In genomic region chr10:79116125-79116849, GRCm38 (mm10) we compare ENCODE assay signal across 9 mouse cellular contexts. TPM values are rescaled to one million over a fixed set of nuclear protein-coding genes. Genes with fewer than 3 reads are reported as not detected.
DNase-seq lines count a peak whose midpoint lies in the region; ATAC-seq and TF ChIP-seq lines count a peak whose summit lies in the region.
"Had no signal": no experiment of that assay in that cellular context is flagged by ENCODE, and none has a peak within 500 bp of the region (broad histone marks: within the 10 kb centered on the region; RNA-seq: fewer than 3 reads in every experiment).

No protein-coding gene starts in this region.

- peak; percentile 84 for ATAC-seq in Patski
- ATAC-seq in common myeloid progenitor, adult 5-6 weeks (replicated peaks; ENCODE audit: low read depth, poor library complexity, severe bottlenecking), result peak; percentile 83
- ATAC-seq in limb, embryonic 13.5 days (ENCODE audit: low FRiP score, low read depth), result peak; percentile 72
- 0 out of 2 replicates have a peak, but pooled peaks have one; percentile 27 for ATAC-seq in monocyte, adult 5-6 weeks (replicated peaks; ENCODE audit: insufficient number of reproducible peaks, low FRiP score, low TSS enrichment, poor library complexity, severe bottlenecking)

- no peaks in the 10 kb centered on the region for H3K79me2 ChIP-seq in heart, adult 2 months (replicated peaks; ENCODE audit: control insufficient read depth, insufficient read depth, low read length)

- no peaks in the 10 kb centered on the region for H3K36me3 ChIP-seq in heart, adult 2 months (ENCODE audit: control insufficient read depth, insufficient read depth, low read length)
- H3K36me3 ChIP-seq in limb, embryonic 13.5 days, result no peaks in the 10 kb centered on the region
- H3K36me3 ChIP-seq: embryonic facial prominence, embryonic 15.5 days had no signal

- H3K27me3 ChIP-seq in Patski, result no peaks in the 10 kb centered on the region
- no peaks in the 10 kb centered on the region for H3K27me3 ChIP-seq in heart, adult 2 months (ENCODE audit: control insufficient read depth, insufficient read depth, low read length)
- H3K27me3 ChIP-seq in limb, embryonic 13.5 days, result no peaks in the 10 kb centered on the region
- H3K27me3 ChIP-seq: embryonic facial prominence, embryonic 15.5 days had no signal

- H3K9me3 ChIP-seq in limb, embryonic 13.5 days, result no peaks in the 10 kb centered on the region
- H3K9me3 ChIP-seq: embryonic facial prominence, embryonic 15.5 days had no signal

- CTCF ChIA-PET in Patski (lab: Charles Lee), result interaction anchor here (0.7 to 8.0 kb wide), 17 partner anchors 9 to 487 kb away, joined by 3 to 56 read pairs (median 3); partner anchors contain the start of gene 2610008E11Rik

- H3K9ac ChIP-seq in heart, adult 2 months (ENCODE audit: low read depth, low read length), result no peak overlapping the region
- H3K9ac ChIP-seq in limb, embryonic 13.5 days, result no peak overlapping the region
- H3K9ac ChIP-seq: embryonic facial prominence, embryonic 15.5 days had no signal

- DNase-seq in 3T3-L1 (ENCODE audit: low read depth, low spot score) (peak; percentile 88), Patski (ENCODE audit: low read depth, low spot score) (no peak)
- peak in 1 of 2 experiments; percentile 15 for DNase-seq in heart, adult 2 months
- DNase-seq in kidney, adult 18-20 months, result peak; percentile 28
- peak; percentile 21 for DNase-seq in thymus, postnatal 25 days

- in situ Hi-C loops in Patski (cut with MboI; ENCODE audit: low pct_unique_long_range_greater_than_20kb), result loop anchor here (5.0 to 25.0 kb wide), 3 partner anchors 359 to 579 kb away; no protein-coding TSS in a partner anchor

- peak; percentile 68 for TF ChIP-seq CTCF in Patski (IDR thresholded peaks at IDR 0.05)
- peak; percentile 81 for TF ChIP-seq CTCF in heart, adult 2 months (IDR thresholded peaks at IDR 0.05)

- no peak overlapping the region for H3K27ac ChIP-seq in heart, adult 2 months
- H3K27ac ChIP-seq in limb, embryonic 13.5 days, result peak overlapping the region; percentile 34; the same call in 1 of the 2 replicates
- H3K27ac ChIP-seq: embryonic facial prominence, embryonic 15.5 days had no signal

- no peaks in the 10 kb centered on the region; the same call in 1 of the 2 replicates for H3K4me1 ChIP-seq in heart, adult 2 months (ENCODE audit: control insufficient read depth, insufficient read depth, low read length)
- peaks cover 4% of the 10 kb centered on the region for H3K4me1 ChIP-seq in limb, embryonic 13.5 days

- TF ChIP-seq EP300 in heart, adult 2 months (IDR thresholded peaks at IDR 0.05; ENCODE audit: insufficient read depth, low read depth, low read length), result no peak

- intact Hi-C loops in heart, adult 2 months (cut with DNase I), result loop anchor here (1.0 kb wide), 1 partner anchor 360 kb away; no protein-coding TSS in a partner anchor

- H3K4me3 ChIP-seq in heart, adult 2 months, result no peak overlapping the region
- no peak overlapping the region for H3K4me3 ChIP-seq in limb, embryonic 13.5 days
- H3K4me3 ChIP-seq: embryonic facial prominence, embryonic 15.5 days had no signal

- WGBS in heart, adult 2 months, result 19% methylated on average over 4 of the region's 4 CpGs
- 32% methylated on average over 4 of the region's 4 CpGs for WGBS in limb, embryonic 13.5 days

- TF ChIP-seq POLR2A in heart, adult 2 months (IDR thresholded peaks at IDR 0.05; ENCODE audit: insufficient read depth, low read depth, low read length), result no peak

- POLR2A ChIA-PET in Patski (lab: Charles Lee), result interaction anchor here (1.2 kb wide), 1 partner anchor 20 kb away, joined by 3 read pairs; no protein-coding TSS in a partner anchor

- no peak overlapping the region for H3K4me2 ChIP-seq in limb, embryonic 13.5 days (replicated peaks)
- H3K4me2 ChIP-seq: embryonic facial prominence, embryonic 15.5 days had no signal

RNA-seq across cellular contexts. Expression of gene 2610008E11Rik, which starts 18.9 kb away (rescaled TPM):
- polyA plus RNA-seq in Patski (2021), result 13.4 TPM
- total RNA-seq in common myeloid progenitor, adult 5-6 weeks (2017), result 22.5 and 23.9 TPM in 2 replicates
- total RNA-seq in heart, adult 2 months (2021), result 10 to 100 TPM; 10.2 to 12.6 TPM
- polyA plus RNA-seq in heart, adult 2 months (2012; rRNA removed), result 2.5 and 4.8 TPM in 2 replicates
- 45.0 and 45.9 TPM in 2 replicates for polyA plus RNA-seq in limb, embryonic 13.5 days (2015; fragmentation: Nextera tagmentation; extraction: Ambion mirVana)
- total RNA-seq in monocyte, adult 5-6 weeks (2017), result 11.4 to 26.3 TPM (median 16.1 TPM) in 3 replicates

RNA-seq across cellular contexts. Expression of gene Vmn2r80, which starts 32.3 kb away (rescaled TPM):
- not detected for polyA plus RNA-seq in Patski (2021)
- not detected in 2 replicates for total RNA-seq in common myeloid progenitor, adult 5-6 weeks (2017)
- total RNA-seq in heart, adult 2 months (2021), result not detected
- not detected in 2 replicates for polyA plus RNA-seq in heart, adult 2 months (2012; rRNA removed)
- polyA plus RNA-seq in limb, embryonic 13.5 days (2015; fragmentation: Nextera tagmentation; extraction: Ambion mirVana), result not detected in 2 replicates
- not detected in 3 replicates for total RNA-seq in monocyte, adult 5-6 weeks (2017)
- polyA plus RNA-seq: embryonic facial prominence, embryonic 15.5 days had no signal

Comparison
In these comparisons a context has a peak if more than half of its experiments do, and no peak if none do; other contexts are left out.
1. ATAC-seq: peak in every context shown above with its lines; median percentile 84 in Patski; 83 in common myeloid progenitor, adult 5-6 weeks; 72 in limb, embryonic 13.5 days; 27 in monocyte, adult 5-6 weeks.